Mouse (Mus musculus): ENCODE data around the gene Ppil1. TPM values are rescaled to one million over a fixed set of nuclear protein-coding genes. Genes with fewer than 3 reads are reported as not detected.

Ppil1 gene
- total RNA-seq, 2 experiments from 2014 or later: 37.5 to 57.3 TPM

GRCm38 (mm10) chr17:29210037-29210436, 53.9 kb downstream of the Ppil1 start:
- no peak for ATAC-seq (ENCODE audit: poor library complexity, severe bottlenecking)

- no peak for ATAC-seq (ENCODE audit: poor library complexity, severe bottlenecking)
These were observed 57.9 kb downstream of the Ppil1 start for GRCm38 (mm10) chr17:29206052-29206451.

GRCm38 (mm10) chr17:29202604-29203003, 61.4 kb downstream of the Ppil1 start:
- no peak for ATAC-seq (ENCODE audit: poor library complexity, severe bottlenecking)

Other genes with a start within 250 kb of the Ppil1 start
- 317 and 383 TPM in 2 replicates for gene Srsf3, start 231.6 kb downstream of the Ppil1 start, total RNA-seq (2015)
- 479 and 534 TPM in 2 replicates for gene Srsf3, start 231.6 kb downstream of the Ppil1 start, total RNA-seq (2017)
- 19.9 and 22.6 TPM in 2 replicates for gene Cdkn1a, start 173.2 kb downstream of the Ppil1 start, total RNA-seq (2015)
- gene Cdkn1a, start 173.2 kb downstream of the Ppil1 start, total RNA-seq (2017): 3.7 and 5.8 TPM in 2 replicates
- 52.2 and 62.4 TPM in 2 replicates for gene Rab44, start 150.0 kb downstream of the Ppil1 start, total RNA-seq (2015)
- gene Rab44, start 150.0 kb downstream of the Ppil1 start, total RNA-seq (2017): 104 and 105 TPM in 2 replicates
- 0.25 TPM in 1 of 2 replicates, not detected in the other for gene Cpne5, start 26.0 kb downstream of the Ppil1 start, total RNA-seq (2015)
- gene Cpne5, start 26.0 kb downstream of the Ppil1 start, total RNA-seq (2017): not detected in 2 replicates
- gene BC004004, start 4.6 kb upstream of the Ppil1 start, total RNA-seq (2015): 65.8 and 70.1 TPM in 2 replicates
- 81.0 and 89.2 TPM in 2 replicates for gene BC004004, start 4.6 kb upstream of the Ppil1 start, total RNA-seq (2017)
- gene Pi16, start 53.5 kb upstream of the Ppil1 start, total RNA-seq (2015): 32.6 and 44.2 TPM in 2 replicates
- gene Pi16, start 53.5 kb upstream of the Ppil1 start, total RNA-seq (2017): 59.2 and 64.7 TPM in 2 replicates
- gene Mtch1, start 83.7 kb upstream of the Ppil1 start, total RNA-seq (2015): 111 and 128 TPM in 2 replicates
- gene Mtch1, start 83.7 kb upstream of the Ppil1 start, total RNA-seq (2017): 84.1 and 107 TPM in 2 replicates
- 44.8 and 47.7 TPM in 2 replicates for gene Fgd2, start 96.7 kb upstream of the Ppil1 start, total RNA-seq (2015)
- gene Fgd2, start 96.7 kb upstream of the Ppil1 start, total RNA-seq (2017): 45.5 and 48.0 TPM in 2 replicates
- gene Pim1, start 226.6 kb upstream of the Ppil1 start, total RNA-seq (2015): 65.2 and 66.9 TPM in 2 replicates
- 155 and 168 TPM in 2 replicates for gene Pim1, start 226.6 kb upstream of the Ppil1 start, total RNA-seq (2017)

All from megakaryocyte, adult 5-6 weeks (primary cell).